Mouse (Mus musculus): ENCODE results near the gene Nup210. TPM values are rescaled to one million over a fixed set of nuclear protein-coding genes. Genes with fewer than 3 reads are reported as not detected.
"Not testable (repeated sequence)": the region's sequence is repeated elsewhere in the genome, so short reads cannot be mapped to it uniquely, and the experiment has no call there.

The Nup210 gene
- total and polyA plus RNA-seq, 2 experiments from 2014 or later, result 12.5 to 52.6 TPM

DNA sequence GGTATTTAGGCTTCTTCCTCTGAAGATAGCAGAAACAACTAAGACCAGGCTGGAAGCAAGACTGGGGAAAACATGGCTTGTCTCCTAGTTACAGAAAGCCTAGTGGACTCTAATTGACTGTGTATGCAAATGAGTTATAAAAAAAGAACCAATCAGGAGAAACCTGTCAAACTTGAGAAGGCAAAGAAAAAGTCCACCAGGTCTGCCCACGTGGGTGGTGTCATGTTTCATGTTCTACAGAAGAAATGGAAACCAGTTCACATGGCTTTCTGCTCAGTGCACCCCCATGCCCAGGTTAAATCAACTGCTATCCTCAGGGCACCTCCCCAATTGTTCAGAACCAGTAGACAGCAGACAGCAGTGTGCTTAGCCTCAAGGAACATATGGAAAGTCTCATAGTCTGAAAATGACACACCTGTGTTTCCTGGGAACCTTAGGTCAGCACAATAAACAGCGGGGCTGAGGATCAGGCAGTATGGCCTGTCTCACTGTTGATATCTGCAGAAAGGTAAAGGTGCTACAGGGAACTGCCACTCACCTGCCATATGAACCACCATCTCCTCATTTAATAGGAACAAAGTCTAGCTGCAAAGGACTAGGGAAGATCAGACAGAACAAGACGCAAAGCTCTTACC is 11.7 kb downstream of the Nup210 start:
- no peaks in the 10 kb centered on the region for H3K4me1 ChIP-seq (ENCODE audit: insufficient read depth)
- no peak overlapping the region for H3K9ac ChIP-seq
- no peak for ATAC-seq
- no peaks in the 10 kb centered on the region for H3K27me3 ChIP-seq (ENCODE audit: insufficient read depth, low read length)
- no peak overlapping the region for H3K27ac ChIP-seq (ENCODE audit: low read depth, low read length)
- H3K9me3 ChIP-seq (ENCODE audit: low read length), result no peaks in the 10 kb centered on the region
- no peak for TF ChIP-seq CTCF (IDR thresholded peaks at IDR 0.05; ENCODE audit: low read depth)
- DNase-seq, result no peak
- no peak overlapping the region for H3K4me2 ChIP-seq (ENCODE audit: low read depth)
- H3K36me3 ChIP-seq (ENCODE audit: insufficient read depth), result 0 out of 2 replicates have a peak, but pooled peaks cover 4% of the 10 kb centered on the region
- H3K4me3 ChIP-seq (ENCODE audit: low read depth, low read length), result no peak overlapping the region
- WGBS, result 67% methylated on average over 3 of the region's 3 CpGs

- not testable (repeated sequence) for H3K4me1 ChIP-seq (ENCODE audit: insufficient read depth); H3K4me2 ChIP-seq (ENCODE audit: low read depth); H3K27me3 ChIP-seq (ENCODE audit: insufficient read depth, low read length); H3K9me3 ChIP-seq (ENCODE audit: low read length); H3K27ac ChIP-seq (ENCODE audit: low read depth, low read length); ATAC-seq; H3K4me3 ChIP-seq (ENCODE audit: low read depth, low read length); H3K36me3 ChIP-seq (ENCODE audit: insufficient read depth); H3K9ac ChIP-seq; DNase-seq
- 88% methylated on average over 1 of the region's 1 CpGs for WGBS
These were observed 13.2 kb downstream of the Nup210 start for GRCm38 (mm10) chr6:91103421-91103820.

- H3K4me1 ChIP-seq (ENCODE audit: insufficient read depth), result no peaks in the 10 kb centered on the region
- H3K27me3 ChIP-seq (ENCODE audit: insufficient read depth, low read length), result no peaks in the 10 kb centered on the region
- ATAC-seq (no peak), DNase-seq (no peak)
- no peak for TF ChIP-seq CTCF (IDR thresholded peaks at IDR 0.05; ENCODE audit: low read depth)
- WGBS, result 92% methylated on average over 5 of the region's 5 CpGs
- H3K9ac ChIP-seq, result no peak overlapping the region
- no peak overlapping the region for H3K4me3 ChIP-seq (ENCODE audit: low read depth, low read length)
- H3K9me3 ChIP-seq (ENCODE audit: low read length), result no peaks in the 10 kb centered on the region
- no peak overlapping the region for H3K27ac ChIP-seq (ENCODE audit: low read depth, low read length)
- no peak overlapping the region for H3K4me2 ChIP-seq (ENCODE audit: low read depth)
- H3K36me3 ChIP-seq (ENCODE audit: insufficient read depth), result peaks cover 29% of the 10 kb centered on the region
These were observed 16.0 kb downstream of the Nup210 start for GRCm38 (mm10) chr6:91100621-91101020.

GRCm38 (mm10) chr6:91097879-91098278 is 18.8 kb downstream of the Nup210 start:
- WGBS, result 97% methylated on average over 3 of the region's 3 CpGs
- Histone ChIP-seq H3K4me1 (ENCODE audit: insufficient read depth) (no peaks in the 10 kb centered on the region), H3K9me3 (ENCODE audit: low read length) (no peaks in the 10 kb centered on the region), H3K4me2 (ENCODE audit: low read depth) (no peak overlapping the region), H3K36me3 (ENCODE audit: insufficient read depth) (peaks cover 36% of the 10 kb centered on the region), H3K4me3 (ENCODE audit: low read depth, low read length) (no peak overlapping the region), H3K27ac (ENCODE audit: low read depth, low read length) (no peak overlapping the region), H3K27me3 (ENCODE audit: insufficient read depth, low read length) (no peaks in the 10 kb centered on the region), H3K9ac (no peak overlapping the region)
- no peak for DNase-seq
- TF ChIP-seq CTCF (IDR thresholded peaks at IDR 0.05; ENCODE audit: low read depth), result no peak
- no peak for ATAC-seq

DNA sequence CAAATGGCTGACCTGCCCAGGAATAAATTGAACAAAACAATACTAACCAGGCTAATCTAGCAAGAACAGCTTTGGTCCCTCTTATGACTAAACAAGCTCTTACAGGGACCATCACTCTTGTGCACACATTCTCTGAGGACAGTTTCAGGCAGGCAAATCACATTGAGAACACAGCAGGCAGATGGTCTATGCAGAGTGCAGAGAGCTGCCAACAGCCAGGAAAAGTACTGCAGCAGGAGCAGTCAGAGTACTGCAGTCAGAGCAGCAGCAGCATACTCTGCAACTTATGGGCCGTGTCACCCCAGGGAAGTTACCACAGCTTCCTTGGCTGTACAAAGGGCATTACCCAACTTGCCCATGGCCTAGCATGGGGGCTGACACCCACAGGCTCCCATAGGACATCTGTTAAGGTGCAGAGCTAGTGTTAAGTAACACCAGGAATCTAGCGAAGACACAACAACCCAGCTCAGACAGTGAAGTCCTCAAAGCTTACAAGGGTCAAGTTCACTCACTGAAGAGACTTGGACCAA is 21.5 kb downstream of the Nup210 start:
- Histone ChIP-seq H3K27ac (ENCODE audit: low read depth, low read length) (no peak overlapping the region), H3K36me3 (ENCODE audit: insufficient read depth) (peaks cover 46% of the 10 kb centered on the region), H3K4me2 (ENCODE audit: low read depth) (no peak overlapping the region), H3K4me1 (ENCODE audit: insufficient read depth) (no peaks in the 10 kb centered on the region), H3K27me3 (ENCODE audit: insufficient read depth, low read length) (no peaks in the 10 kb centered on the region), H3K9me3 (ENCODE audit: low read length) (no peaks in the 10 kb centered on the region), H3K9ac (no peak overlapping the region), H3K4me3 (ENCODE audit: low read depth, low read length) (no peak overlapping the region)
- DNase-seq (no peak), ATAC-seq (peak; percentile 36; the same call in 1 of the 2 replicates)
- no peak for TF ChIP-seq CTCF (IDR thresholded peaks at IDR 0.05; ENCODE audit: low read depth)
- 85% methylated on average over 2 of the region's 2 CpGs for WGBS

- H3K4me2 ChIP-seq (ENCODE audit: low read depth), result no peak overlapping the region
These were observed 24.3 kb downstream of the Nup210 start for GRCm38 (mm10) chr6:91092216-91092899.

More at GRCm38 (mm10) chr6:91092216-91092899, 24.3 kb downstream of the Nup210 start:
- H3K27ac ChIP-seq (ENCODE audit: low read depth, low read length), result no peak overlapping the region
- H3K4me1 ChIP-seq (ENCODE audit: insufficient read depth), result no peaks in the 10 kb centered on the region
- no peak overlapping the region for H3K9ac ChIP-seq
- no peak for TF ChIP-seq CTCF (IDR thresholded peaks at IDR 0.05; ENCODE audit: low read depth)
- H3K36me3 ChIP-seq (ENCODE audit: insufficient read depth), result peaks cover 50% of the 10 kb centered on the region
- ATAC-seq (no peak), DNase-seq (no peak)
- no peaks in the 10 kb centered on the region for H3K9me3 ChIP-seq (ENCODE audit: low read length)
- no peaks in the 10 kb centered on the region for H3K27me3 ChIP-seq (ENCODE audit: insufficient read depth, low read length)
- WGBS, result 80% methylated on average over 10 of the region's 10 CpGs
- H3K4me3 ChIP-seq (ENCODE audit: low read depth, low read length), result no peak overlapping the region

Measured in forebrain, postnatal 0 days (tissue).